Mouse (Mus musculus): ENCODE results near the gene Nop10. TPM values are rescaled to one million over a fixed set of nuclear protein-coding genes. Genes with fewer than 3 reads are reported as not detected.

Nop10 gene
- 182 and 204 TPM in 2 replicates for polyA plus RNA-seq (2015; fragmentation: Nextera tagmentation; extraction: Ambion mirVana)

DNA sequence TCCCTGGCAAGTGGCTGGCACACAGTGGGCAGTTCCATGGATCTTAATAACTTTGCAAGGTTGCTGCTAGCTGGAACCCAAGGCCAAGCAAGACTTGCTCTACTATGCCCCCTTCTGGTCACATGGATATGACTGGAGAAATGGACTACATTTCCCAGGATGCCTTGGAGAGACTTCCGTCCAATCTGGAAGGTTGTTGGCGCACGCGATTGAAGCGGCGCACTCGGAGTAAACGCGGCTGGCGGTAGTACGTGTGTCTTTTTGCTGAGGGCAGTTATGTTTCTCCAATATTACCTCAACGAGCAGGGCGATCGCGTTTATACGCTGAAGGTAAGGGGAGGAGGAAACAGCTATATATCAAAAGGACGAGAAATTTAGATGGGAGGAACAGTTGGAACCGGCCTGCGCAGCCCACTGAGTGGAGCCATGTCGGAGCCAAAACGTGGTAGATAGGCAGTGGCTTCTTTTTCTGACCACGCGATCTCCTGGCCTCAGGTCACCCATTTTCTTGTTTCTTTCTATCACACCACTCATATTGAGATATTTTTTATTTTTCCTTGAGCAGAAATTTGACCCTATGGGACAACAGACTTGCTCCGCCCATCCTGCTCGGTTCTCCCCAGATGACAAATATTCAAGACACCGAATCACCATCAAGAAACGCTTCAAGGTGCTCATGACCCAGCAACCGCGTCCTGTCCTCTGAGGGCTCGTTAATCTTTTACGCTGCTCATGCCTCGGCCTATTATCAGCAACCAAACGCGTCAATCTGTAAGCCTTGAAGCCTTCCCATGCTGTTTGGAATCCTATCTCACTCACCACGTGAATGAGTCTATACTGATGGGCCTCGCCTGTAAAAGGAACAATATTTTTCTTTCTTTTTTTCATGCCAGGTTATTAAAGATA is at the start of gene Nop10:
Gene Nop10 (plus strand): TSS at position 179 of the 906 bp plus-strand sequence.
- Histone ChIP-seq H3K9me3 (no peaks in the 10 kb centered on the region), H3K4me1 (peaks cover 22% of the 10 kb centered on the region), H3K36me3 (no peaks in the 10 kb centered on the region), H3K4me3 (peak within 1 kb of the TSS; percentile 62), H3K4me2 (peak within 1 kb of the TSS; percentile 65), H3K9ac (peak within 1 kb of the TSS; percentile 59), H3K27ac (peak within 1 kb of the TSS; percentile 62), H3K27me3 (no peaks in the 10 kb centered on the region)
- WGBS, result under 1% methylated on average over 36 of the region's 36 CpGs
- peak; percentile 62; the same call in 1 of the 2 replicates for ATAC-seq (ENCODE audit: borderline replicate concordance, extremely low read depth, low FRiP score, low TSS enrichment)

DNA sequence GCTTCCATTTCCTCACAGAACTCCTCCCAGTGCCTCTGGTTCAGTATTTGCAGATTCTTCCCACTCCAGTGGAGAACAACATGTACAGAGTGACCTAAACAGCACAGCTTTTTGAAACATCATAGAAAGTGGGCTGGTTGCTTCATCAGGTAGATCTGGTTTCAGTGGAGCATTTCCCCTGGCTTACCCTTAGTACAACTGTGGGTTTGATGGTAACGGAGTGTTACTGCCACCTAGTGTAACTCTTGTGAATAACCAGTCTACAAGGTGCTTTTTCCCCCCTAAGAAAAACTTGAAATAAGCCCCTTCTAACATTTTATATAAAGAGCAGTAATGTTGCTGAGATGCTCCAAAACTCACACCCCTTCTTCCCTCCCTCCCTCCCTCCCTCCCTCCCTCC is 45.7 kb upstream of the Nop10 start:
- Histone ChIP-seq H3K9ac (no peak overlapping the region), H3K9me3 (no peaks in the 10 kb centered on the region), H3K36me3 (no peaks in the 10 kb centered on the region), H3K27ac (no peak overlapping the region), H3K4me3 (no peak overlapping the region), H3K4me1 (no peaks in the 10 kb centered on the region), H3K27me3 (no peaks in the 10 kb centered on the region), H3K4me2 (no peak overlapping the region)
- no peak for ATAC-seq (ENCODE audit: borderline replicate concordance, extremely low read depth, low FRiP score, low TSS enrichment)
- 0% methylated on average over 1 of the region's 1 CpGs for WGBS

DNA sequence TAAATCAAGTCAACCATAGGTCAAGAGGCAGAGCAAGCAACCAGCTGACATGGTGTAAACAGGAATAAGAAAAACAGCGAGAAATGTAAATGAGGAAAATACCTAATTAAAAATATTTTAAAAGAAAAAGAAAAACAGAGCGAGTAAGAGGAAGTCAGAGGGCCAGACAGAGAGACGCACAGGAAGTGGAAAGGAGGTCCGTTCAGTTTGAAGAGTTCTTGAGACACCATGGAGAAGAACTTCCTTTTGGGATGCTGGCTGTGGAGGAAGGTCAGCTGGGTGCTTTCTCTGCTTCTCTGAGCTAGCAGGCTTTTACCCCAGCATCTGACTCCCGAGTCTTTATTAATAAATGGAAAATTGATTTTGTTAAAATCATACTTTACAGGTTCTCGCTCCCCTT is 44.1 kb upstream of the Nop10 start:
- H3K9ac ChIP-seq, result no peak overlapping the region
- H3K4me3 ChIP-seq, result no peak overlapping the region
- no peaks in the 10 kb centered on the region for H3K27me3 ChIP-seq
- H3K27ac ChIP-seq, result no peak overlapping the region
- ATAC-seq (ENCODE audit: borderline replicate concordance, extremely low read depth, low FRiP score, low TSS enrichment), result no peak
- H3K4me1 ChIP-seq, result no peaks in the 10 kb centered on the region
- H3K9me3 ChIP-seq, result no peaks in the 10 kb centered on the region
- no peak overlapping the region for H3K4me2 ChIP-seq
- 70% methylated on average over 6 of the region's 6 CpGs for WGBS
- no peaks in the 10 kb centered on the region for H3K36me3 ChIP-seq

DNA sequence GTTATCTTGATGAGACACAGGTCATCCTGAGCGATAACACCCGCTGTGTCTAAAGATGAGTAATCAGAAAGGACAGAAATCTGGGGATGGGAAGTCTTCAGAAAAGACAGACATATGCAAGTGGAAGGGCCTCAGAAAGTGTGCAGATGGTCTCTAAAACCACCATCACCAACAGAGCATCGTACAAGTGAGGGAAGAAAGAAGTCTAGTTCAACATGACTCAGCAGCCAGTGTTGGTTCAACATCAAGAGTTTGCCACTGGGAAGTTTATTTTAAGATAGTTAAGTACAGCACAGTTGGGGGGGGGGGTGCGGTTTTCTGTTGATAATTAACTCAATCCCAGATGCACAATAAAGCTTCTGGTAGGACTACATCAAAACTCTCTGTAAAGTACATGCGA is 40.8 kb upstream of the Nop10 start:
- Histone ChIP-seq H3K27me3 (no peaks in the 10 kb centered on the region), H3K36me3 (no peaks in the 10 kb centered on the region), H3K4me3 (no peak overlapping the region), H3K9ac (no peak overlapping the region), H3K4me2 (no peak overlapping the region), H3K27ac (no peak overlapping the region), H3K4me1 (no peaks in the 10 kb centered on the region), H3K9me3 (no peaks in the 10 kb centered on the region)
- ATAC-seq (ENCODE audit: borderline replicate concordance, extremely low read depth, low FRiP score, low TSS enrichment), result no peak
- 73% methylated on average over 5 of the region's 5 CpGs for WGBS

DNA sequence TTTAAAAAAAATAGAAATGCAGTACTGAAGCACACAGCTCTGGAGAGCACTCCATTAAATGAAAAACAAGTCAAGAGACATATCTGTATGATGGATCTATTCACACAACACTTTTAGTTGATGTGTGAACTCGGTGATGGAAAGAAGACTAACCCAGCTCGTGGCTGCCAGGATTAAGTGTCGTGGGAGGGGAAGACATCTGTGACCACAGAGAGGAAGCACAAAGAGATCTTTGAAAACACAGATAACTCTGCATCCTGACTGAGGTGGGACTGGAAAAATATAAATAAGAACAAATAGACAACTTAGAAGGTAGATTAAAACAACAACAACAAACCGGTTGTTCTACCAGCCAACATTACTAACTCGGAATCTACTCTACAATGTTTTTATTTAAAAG is 39.1 kb upstream of the Nop10 start:
- no peak overlapping the region for H3K9ac ChIP-seq
- no peaks in the 10 kb centered on the region for H3K4me1 ChIP-seq
- no peak overlapping the region for H3K4me3 ChIP-seq
- no peak for ATAC-seq (ENCODE audit: borderline replicate concordance, extremely low read depth, low FRiP score, low TSS enrichment)
- H3K27me3 ChIP-seq, result no peaks in the 10 kb centered on the region
- WGBS, result 61% methylated on average over 5 of the region's 5 CpGs
- H3K4me2 ChIP-seq, result no peak overlapping the region
- H3K36me3 ChIP-seq, result no peaks in the 10 kb centered on the region
- H3K9me3 ChIP-seq, result no peaks in the 10 kb centered on the region
- H3K27ac ChIP-seq, result no peak overlapping the region

DNA sequence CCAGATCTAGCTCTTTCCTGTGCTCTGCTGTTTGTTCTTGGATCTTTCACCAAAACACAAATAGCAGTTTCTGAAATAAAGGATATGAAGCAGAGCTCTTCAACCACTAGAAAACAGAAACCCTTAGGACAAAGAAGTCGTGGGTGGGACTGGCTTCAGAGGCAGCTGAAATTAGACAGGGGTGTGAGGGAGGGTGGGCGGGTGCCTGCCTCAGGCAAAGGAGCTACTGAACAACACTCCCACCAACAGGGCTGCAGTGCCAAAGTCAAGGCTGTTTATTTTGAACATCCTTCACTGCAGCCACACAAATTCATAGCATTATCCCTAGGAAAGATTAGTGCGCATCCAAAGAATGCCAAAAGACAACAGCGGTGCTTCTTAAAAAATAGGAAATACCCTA is 37.4 kb upstream of the Nop10 start:
- WGBS, result 56% methylated on average over 4 of the region's 4 CpGs
- Histone ChIP-seq H3K36me3 (no peaks in the 10 kb centered on the region), H3K27ac (no peak overlapping the region), H3K4me3 (no peak overlapping the region), H3K27me3 (no peaks in the 10 kb centered on the region), H3K9ac (no peak overlapping the region), H3K4me1 (no peaks in the 10 kb centered on the region), H3K9me3 (no peaks in the 10 kb centered on the region), H3K4me2 (no peak overlapping the region)
- no peak for ATAC-seq (ENCODE audit: borderline replicate concordance, extremely low read depth, low FRiP score, low TSS enrichment)

DNA sequence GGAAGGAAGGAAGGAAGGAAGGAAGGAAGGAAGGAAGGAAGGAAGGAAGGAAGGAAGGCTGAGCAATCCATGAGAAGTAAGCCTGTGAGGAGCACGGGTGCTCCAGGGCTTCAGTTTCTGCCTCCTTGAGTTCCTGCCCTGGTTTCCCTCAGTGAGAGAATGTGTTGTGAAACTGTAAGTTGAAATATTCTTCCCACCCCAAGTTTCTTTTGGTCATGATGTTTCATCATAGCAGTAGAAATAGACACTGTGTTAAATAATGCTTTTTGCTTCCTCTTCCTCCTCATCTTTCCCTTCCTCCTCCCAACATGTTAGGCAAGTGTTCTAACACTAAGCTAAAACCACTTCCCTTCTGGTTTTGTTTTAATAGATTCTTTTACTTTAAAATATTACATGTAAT is 29.1 kb upstream of the Nop10 start:
- Histone ChIP-seq H3K4me2 (no peak overlapping the region), H3K9me3 (no peaks in the 10 kb centered on the region), H3K36me3 (no peaks in the 10 kb centered on the region), H3K9ac (no peak overlapping the region), H3K27ac (no peak overlapping the region), H3K27me3 (no peaks in the 10 kb centered on the region), H3K4me1 (no peaks in the 10 kb centered on the region), H3K4me3 (no peak overlapping the region)
- WGBS, result 75% methylated on average over 1 of the region's 1 CpGs
- ATAC-seq (ENCODE audit: borderline replicate concordance, extremely low read depth, low FRiP score, low TSS enrichment), result no peak

DNA sequence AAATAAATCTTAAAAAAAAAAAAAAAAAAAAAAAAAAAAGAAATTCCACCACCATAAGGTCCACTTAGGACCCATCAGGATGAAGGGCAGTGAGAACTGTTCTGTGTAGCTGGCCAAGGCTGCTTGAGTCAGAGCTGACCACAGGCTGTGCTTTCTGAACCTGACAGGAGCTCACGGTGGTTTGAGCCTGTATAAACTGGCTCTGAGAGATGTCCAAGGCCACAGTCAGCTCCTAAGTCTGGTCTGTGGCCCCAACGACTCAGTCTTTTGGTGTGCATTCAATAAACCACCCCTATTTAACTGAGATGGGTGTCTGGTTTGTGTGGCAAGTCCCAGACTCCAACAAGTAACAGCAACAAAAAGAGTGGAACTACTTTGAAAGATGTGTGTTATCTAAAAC is 25.1 kb upstream of the Nop10 start:
- Histone ChIP-seq H3K27ac (no peak overlapping the region), H3K4me3 (no peak overlapping the region), H3K27me3 (no peaks in the 10 kb centered on the region), H3K9me3 (no peaks in the 10 kb centered on the region), H3K4me1 (peaks cover 17% of the 10 kb centered on the region), H3K9ac (no peak overlapping the region), H3K36me3 (no peaks in the 10 kb centered on the region), H3K4me2 (no peak overlapping the region)
- ATAC-seq (ENCODE audit: borderline replicate concordance, extremely low read depth, low FRiP score, low TSS enrichment), result no peak
- 75% methylated on average over 2 of the region's 2 CpGs for whole genome bisulfite sequencing

DNA sequence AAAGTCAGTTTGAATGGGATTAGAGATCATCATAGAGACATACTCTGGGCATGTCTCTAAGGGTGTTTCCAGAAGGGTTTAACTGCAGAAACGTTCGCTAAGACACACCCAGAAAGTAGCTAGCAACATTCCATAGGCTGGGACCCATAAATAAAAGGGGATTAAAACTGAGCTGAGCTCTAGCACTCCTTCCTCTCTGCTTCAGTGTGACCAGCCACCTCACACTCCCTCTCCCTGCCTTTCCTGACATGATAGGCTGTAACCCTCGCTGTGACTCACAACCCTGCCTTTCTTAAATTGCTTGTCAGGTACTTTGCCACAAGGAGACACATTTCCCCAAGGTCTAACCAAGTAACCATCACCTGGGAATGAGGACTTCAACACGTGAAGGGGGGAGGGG is 23.7 kb upstream of the Nop10 start:
- no peak overlapping the region for H3K27ac ChIP-seq
- H3K4me2 ChIP-seq, result no peak overlapping the region
- WGBS, result 5% methylated on average over 4 of the region's 4 CpGs
- no peak overlapping the region for H3K9ac ChIP-seq
- ATAC-seq (ENCODE audit: borderline replicate concordance, extremely low read depth, low FRiP score, low TSS enrichment), result no peak
- H3K4me3 ChIP-seq, result no peak overlapping the region
- H3K9me3 ChIP-seq, result no peaks in the 10 kb centered on the region
- peaks cover 17% of the 10 kb centered on the region for H3K4me1 ChIP-seq
- H3K27me3 ChIP-seq, result no peaks in the 10 kb centered on the region
- H3K36me3 ChIP-seq, result no peaks in the 10 kb centered on the region

DNA sequence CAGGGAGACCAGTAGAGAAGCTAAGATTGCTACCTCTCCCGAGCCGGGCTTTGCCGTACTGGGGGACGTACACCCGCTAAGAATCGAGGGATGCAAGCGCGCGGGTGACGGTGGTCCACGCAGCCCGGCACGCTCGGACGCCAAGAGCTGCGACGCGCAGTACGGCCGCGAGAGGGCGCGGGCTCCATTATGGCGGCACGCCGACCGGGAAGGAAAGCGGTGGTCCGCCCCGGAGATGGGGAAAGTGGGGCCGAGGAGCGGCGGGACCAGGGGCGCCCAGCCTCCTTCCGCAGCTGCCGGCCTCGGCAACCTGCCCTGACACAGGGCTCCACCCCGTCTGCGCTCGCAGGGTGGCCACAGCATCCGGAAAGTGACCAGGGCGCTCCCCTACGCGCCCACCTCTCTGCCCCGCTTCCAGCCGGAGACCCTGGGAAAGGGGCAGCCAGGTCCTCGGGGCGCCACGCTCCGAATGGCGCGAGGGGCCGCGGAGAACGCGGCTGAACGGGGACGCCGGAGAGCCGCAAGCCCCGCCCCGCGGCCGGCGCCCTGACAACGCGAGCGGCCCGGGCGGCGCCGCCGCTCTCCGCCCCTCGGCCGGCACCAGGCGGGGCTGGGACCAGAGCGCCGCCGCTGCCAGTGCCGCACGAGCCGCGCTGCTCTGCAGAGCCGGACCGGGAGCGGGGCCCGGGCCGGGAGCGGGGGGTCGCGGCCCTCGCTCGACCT is 22.4 kb upstream of the Nop10 start, which contains the start of gene Lpcat4:
Gene Lpcat4 (plus strand): TSS at position 257 of the 723 bp plus-strand sequence.
- Histone ChIP-seq H3K9me3 (no peaks in the 10 kb centered on the region), H3K4me1 (peaks cover 20% of the 10 kb centered on the region), H3K4me2 (peak within 1 kb of the TSS; percentile 96), H3K4me3 (peak within 1 kb of the TSS; percentile 70), H3K27me3 (no peaks in the 10 kb centered on the region), H3K36me3 (no peaks in the 10 kb centered on the region), H3K27ac (peak within 1 kb of the TSS; percentile 91), H3K9ac (peak within 1 kb of the TSS; percentile 64)
- WGBS, result under 1% methylated on average over 79 of the region's 94 CpGs
- peak; percentile 91 for ATAC-seq (ENCODE audit: borderline replicate concordance, extremely low read depth, low FRiP score, low TSS enrichment)

DNA sequence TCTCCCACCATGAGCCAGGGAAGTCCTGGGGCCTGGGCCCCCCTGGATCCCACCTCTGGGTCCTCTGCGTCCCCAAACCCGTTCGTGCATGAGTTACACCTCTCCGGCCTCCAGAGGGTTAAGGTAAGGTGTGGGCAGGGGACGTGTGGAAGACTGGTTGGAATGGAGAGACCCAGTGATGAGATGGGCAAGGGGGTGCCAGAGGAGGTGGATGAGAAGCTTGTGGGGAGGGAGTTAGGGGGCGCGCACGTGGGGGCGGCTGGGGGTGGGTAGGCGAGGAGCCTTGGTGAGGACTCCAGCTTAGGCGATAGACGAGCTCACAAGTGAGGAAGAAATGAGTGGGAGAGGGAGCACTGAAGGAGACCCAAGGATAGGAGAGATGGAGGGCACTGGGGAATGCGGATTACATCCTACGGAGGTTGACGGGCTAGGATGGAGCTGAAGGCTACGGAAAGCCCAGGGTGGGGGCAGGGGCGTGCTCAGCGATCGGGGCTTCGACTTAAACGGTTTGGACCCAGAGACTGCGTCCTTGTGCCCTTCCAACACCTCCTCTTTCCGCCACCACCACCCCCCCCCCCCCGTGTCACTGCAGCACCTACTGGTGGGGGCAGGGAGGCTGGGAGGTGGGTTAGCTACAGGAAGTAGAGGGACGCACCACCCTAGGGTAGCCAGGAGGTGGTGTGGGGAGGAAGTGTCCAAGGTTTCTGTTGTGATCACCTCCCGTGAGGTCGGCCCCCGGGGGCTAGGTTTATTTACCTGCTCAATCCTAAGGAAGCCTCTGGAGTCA is 21.6 kb upstream of the Nop10 start:
- peak overlapping the region; percentile 91 for H3K27ac ChIP-seq
- peaks cover 20% of the 10 kb centered on the region for H3K4me1 ChIP-seq
- peak; percentile 32 for ATAC-seq (ENCODE audit: borderline replicate concordance, extremely low read depth, low FRiP score, low TSS enrichment)
- H3K36me3 ChIP-seq, result no peaks in the 10 kb centered on the region
- H3K27me3 ChIP-seq, result no peaks in the 10 kb centered on the region
- WGBS, result 1% methylated on average over 28 of the region's 28 CpGs
- H3K9ac ChIP-seq, result peak overlapping the region; percentile 64
- H3K4me2 ChIP-seq, result peak overlapping the region; percentile 96
- no peaks in the 10 kb centered on the region for H3K9me3 ChIP-seq
- H3K4me3 ChIP-seq, result peak overlapping the region; percentile 70
